Mouse (Mus musculus): Measurements from ENCODE around the gene Gpr132. TPM values are rescaled to one million over a fixed set of nuclear protein-coding genes. Genes with fewer than 3 reads are reported as not detected.
A peak's percentile ranks its signal among the peaks of the same experiment; 100 is the strongest.

Gpr132 gene
- total and polyA plus RNA-seq, 3 experiments, result 5.4 to 6.5 TPM; not detected in 1

DNA sequence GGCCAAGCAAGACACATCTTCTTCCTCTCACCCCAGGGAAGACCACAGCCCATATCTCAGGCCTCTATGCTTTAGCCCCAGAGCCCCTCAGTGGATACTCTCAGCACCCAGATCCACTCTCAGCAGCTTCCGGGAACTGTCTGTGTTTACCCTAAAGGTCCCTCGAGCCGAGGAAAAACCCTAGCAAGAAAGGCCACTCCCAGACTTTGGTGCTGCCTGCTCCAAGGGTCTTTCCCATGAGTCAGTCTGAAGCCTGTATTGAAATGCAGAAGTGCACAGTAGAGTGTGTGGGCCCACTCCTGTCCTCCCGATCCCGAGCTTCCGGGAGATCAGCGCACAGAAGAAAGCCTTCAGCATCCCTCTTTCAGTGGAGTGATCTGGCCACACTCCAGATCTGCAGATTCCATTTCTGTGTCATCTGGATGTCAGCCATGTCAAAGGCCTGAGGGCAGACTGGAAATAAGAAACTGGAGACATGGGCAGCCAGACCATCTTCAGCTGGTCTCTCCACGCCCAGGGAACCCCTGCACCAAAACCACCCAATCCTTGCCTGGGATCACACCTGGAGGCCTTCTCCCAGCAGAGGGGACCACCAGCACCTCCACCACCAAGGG, 1.5 kb downstream of the Gpr132 start:
- Histone ChIP-seq H3K27me3 (ENCODE audit: control insufficient read depth in 1 of 2, insufficient read depth in 2 of 2, low read length in 2 of 2) (no peaks in the 10 kb centered on the region), H3K4me3 (ENCODE audit: control insufficient read depth in 1 of 2, insufficient read depth in 1 of 2, low read depth in 2 of 2, low read length in 2 of 2) (no peak overlapping the region), H3K79me2 (ENCODE audit: control insufficient read depth, insufficient read depth, low read length, poor library complexity) (no peaks in the 10 kb centered on the region), H3K9me3 (replicated peaks; ENCODE audit: insufficient read depth, low read length) (no peaks in the 10 kb centered on the region), H3K27ac (ENCODE audit: control insufficient read depth, low read depth, low read length) (no peak overlapping the region), H3K4me1 (ENCODE audit: control insufficient read depth in 1 of 2, insufficient read depth in 2 of 2, low read length in 2 of 2) (peaks cover 12 to 26% of the 10 kb centered on the region in 2 experiments), H3K36me3 (ENCODE audit: control insufficient read depth in 1 of 2, insufficient read depth in 2 of 2, low read length in 2 of 2) (peaks cover 0 to 7% of the 10 kb centered on the region in 2 experiments; a peak in 1 of 4 replicates), H3K9ac (ENCODE audit: control insufficient read depth, low read depth, low read length, poor library complexity, severe bottlenecking) (no peak overlapping the region)
- TF ChIP-seq TBP (IDR thresholded peaks at IDR 0.05; ENCODE audit: low read depth, low read length) (no peak), ZMIZ1 (IDR thresholded peaks at IDR 0.05; ENCODE audit: low read depth, low read length) (no peak), POLR2A (IDR thresholded peaks at IDR 0.05; ENCODE audit: control insufficient read depth in 1 of 2, insufficient read depth in 1 of 2, low read depth in 1 of 2, low read length in 2 of 2, poor library complexity in 1 of 2) (no peak)
- DNase-seq (ENCODE audit: low read depth, low spot score), result no peak

DNA sequence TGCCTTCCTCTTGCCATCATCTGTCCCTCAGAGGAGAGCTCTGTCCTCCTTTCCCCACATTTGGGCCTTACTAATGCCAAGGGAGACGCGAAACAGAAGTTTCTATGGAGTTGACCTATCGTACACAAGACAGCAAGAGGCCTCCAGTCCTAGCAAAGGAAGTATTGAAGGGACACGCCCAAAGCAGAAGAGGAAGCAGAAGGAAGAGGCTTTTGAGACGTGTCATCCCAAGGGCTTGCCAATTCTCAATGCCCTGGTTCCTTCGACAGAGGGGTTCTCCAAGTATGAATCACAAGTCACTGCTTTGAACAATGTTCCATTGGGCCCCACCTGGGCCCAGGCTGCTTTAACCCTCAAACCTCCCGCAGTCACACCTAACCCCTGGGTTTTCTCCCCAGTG, 3.2 kb downstream of the Gpr132 start:
- H3K27me3 ChIP-seq (ENCODE audit: control insufficient read depth in 1 of 2, insufficient read depth in 2 of 2, low read length in 2 of 2), result no peaks in the 10 kb centered on the region
- H3K4me3 ChIP-seq (ENCODE audit: control insufficient read depth in 1 of 2, insufficient read depth in 1 of 2, low read depth in 2 of 2, low read length in 2 of 2), result no peak overlapping the region
- peak; percentile 62 for TF ChIP-seq HCFC1 (IDR thresholded peaks at IDR 0.05; ENCODE audit: low read depth, low read length)
- no peak for TF ChIP-seq RAD21 (IDR thresholded peaks at IDR 0.05; ENCODE audit: low read depth, low read length)
- TF ChIP-seq ZNF384 (IDR thresholded peaks at IDR 0.05; ENCODE audit: low read depth, low read length), result no peak
- TF ChIP-seq KAT2A (conservative IDR thresholded peaks at IDR 0.05; ENCODE audit: low read depth, low read length), result no peak
- peak; percentile 53; the same call in 1 of the 2 replicates for TF ChIP-seq SIN3A (IDR thresholded peaks at IDR 0.05; ENCODE audit: low read length)
- TF ChIP-seq EP300 (IDR thresholded peaks at IDR 0.05; ENCODE audit: low read depth in 1 of 2, low read length in 2 of 2), result peak in 1 of 2 experiments; percentile 62; a peak in 3 of 4 replicates
- no peak for TF ChIP-seq USF1 (IDR thresholded peaks at IDR 0.05; ENCODE audit: low read depth, low read length)
- no peak for TF ChIP-seq E2F4 (IDR thresholded peaks at IDR 0.05; ENCODE audit: borderline replicate concordance, low read depth, low read length)
- TF ChIP-seq POLR2A (IDR thresholded peaks at IDR 0.05; ENCODE audit: control insufficient read depth in 1 of 2, insufficient read depth in 1 of 2, low read depth in 1 of 2, low read length in 2 of 2, poor library complexity in 1 of 2), result peak in 1 of 2 experiments; percentile 57; a peak in 2 of 4 replicates
- no peak for TF ChIP-seq TAL1 (IDR thresholded peaks at IDR 0.05; ENCODE audit: low read length)
- TF ChIP-seq CTCF (IDR thresholded peaks at IDR 0.05 in 2 of 3, conservative IDR thresholded peaks at IDR 0.05 in 1 of 3; ENCODE audit: control insufficient read depth in 1 of 3, insufficient read depth in 1 of 3, low read depth in 2 of 3, low read length in 3 of 3, poor library complexity in 1 of 3, severe bottlenecking in 1 of 3), result no peak
- TF ChIP-seq MYC (IDR thresholded peaks at IDR 0.05; ENCODE audit: low read depth, low read length), result no peak
- no peak for TF ChIP-seq MAX (IDR thresholded peaks at IDR 0.05; ENCODE audit: low read length)
- no peak for TF ChIP-seq ZKSCAN1 (IDR thresholded peaks at IDR 0.05; ENCODE audit: low read depth, low read length)
- no peak for TF ChIP-seq MYB (IDR thresholded peaks at IDR 0.05; ENCODE audit: low read depth, low read length)
- 0 out of 2 replicates have a peak, but pooled peaks have one; percentile 49 for TF ChIP-seq RCOR1 (IDR thresholded peaks at IDR 0.05; ENCODE audit: low read depth, low read length)
- TF ChIP-seq CHD1 (IDR thresholded peaks at IDR 0.05; ENCODE audit: low read depth, low read length), result no peak
- TF ChIP-seq ZC3H11A (IDR thresholded peaks at IDR 0.05; ENCODE audit: low read depth, low read length), result no peak; the same call in 1 of the 2 replicates
- TF ChIP-seq GATA1 (IDR thresholded peaks at IDR 0.05; ENCODE audit: low read depth, low read length), result peak; percentile 6; the same call in 1 of the 2 replicates
- peak; percentile 63 for TF ChIP-seq TBP (IDR thresholded peaks at IDR 0.05; ENCODE audit: low read depth, low read length)
- no peak for TF ChIP-seq MXI1 (IDR thresholded peaks at IDR 0.05; ENCODE audit: low read depth, low read length)
- no peak for TF ChIP-seq MEF2A (IDR thresholded peaks at IDR 0.05; ENCODE audit: extremely low read depth, insufficient replicate concordance, low read depth, low read length, poor library complexity, severe bottlenecking)
- no peak for TF ChIP-seq MAZ (IDR thresholded peaks at IDR 0.05; ENCODE audit: low read depth, low read length)
- TF ChIP-seq ELF1 (IDR thresholded peaks at IDR 0.05; ENCODE audit: low read depth, low read length), result peak; percentile 55; the same call in 1 of the 2 replicates
- peak; percentile 59 for TF ChIP-seq NELFE (IDR thresholded peaks at IDR 0.05; ENCODE audit: low read depth, low read length)
- TF ChIP-seq JUND (IDR thresholded peaks at IDR 0.05; ENCODE audit: low read depth, low read length), result no peak
- TF ChIP-seq ZMIZ1 (IDR thresholded peaks at IDR 0.05; ENCODE audit: low read depth, low read length), result peak; percentile 62
- TF ChIP-seq UBTF (IDR thresholded peaks at IDR 0.05; ENCODE audit: borderline replicate concordance, insufficient read depth, low read depth, low read length), result no peak
- TF ChIP-seq POLR2AphosphoS2 (IDR thresholded peaks at IDR 0.05; ENCODE audit: low read length), result no peak
- TF ChIP-seq BHLHE40 (IDR thresholded peaks at IDR 0.05; ENCODE audit: borderline replicate concordance, low read depth, low read length), result no peak

More for the DNA sequence above, 3.2 kb downstream of the Gpr132 start:
- Histone ChIP-seq H3K79me2 (ENCODE audit: control insufficient read depth, insufficient read depth, low read length, poor library complexity) (no peaks in the 10 kb centered on the region), H3K9me3 (replicated peaks; ENCODE audit: insufficient read depth, low read length) (no peaks in the 10 kb centered on the region), H3K27ac (ENCODE audit: control insufficient read depth, low read depth, low read length) (peak overlapping the region; percentile 21), H3K4me1 (ENCODE audit: control insufficient read depth in 1 of 2, insufficient read depth in 2 of 2, low read length in 2 of 2) (peaks cover 5 to 30% of the 10 kb centered on the region in 2 experiments), H3K36me3 (ENCODE audit: control insufficient read depth in 1 of 2, insufficient read depth in 2 of 2, low read length in 2 of 2) (peaks cover 0 to 5% of the 10 kb centered on the region in 2 experiments; a peak in 1 of 4 replicates), H3K9ac (ENCODE audit: control insufficient read depth, low read depth, low read length, poor library complexity, severe bottlenecking) (no peak overlapping the region)
- peak; percentile 93 for DNase-seq (ENCODE audit: low read depth, low spot score)

Measured in MEL (cell line).